Comparison of ENCODE assay signal across 9 mouse cellular contexts in genomic region chr7:88097715-88098114, GRCm38 (mm10).
DNase-seq lines count a peak whose midpoint lies in the region; ATAC-seq lines count a peak whose summit lies in the region.
"Had no signal": no experiment of that assay in that cellular context is flagged by ENCODE, and none has a peak within 500 bp of the region (broad histone marks: within the 10 kb centered on the region; RNA-seq: fewer than 3 reads in every experiment).

No protein-coding gene starts in this region.

- no peaks in the 10 kb centered on the region for H3K4me1 ChIP-seq in hindbrain, embryonic 10.5 days (replicated peaks)
- H3K4me1 ChIP-seq in hindbrain, embryonic 13.5 days (replicated peaks), result no peaks in the 10 kb centered on the region
- H3K4me1 ChIP-seq in intestine, embryonic 15.5 days (replicated peaks), result no peaks in the 10 kb centered on the region
- no peaks in the 10 kb centered on the region for H3K4me1 ChIP-seq in limb, embryonic 10.5 days
- H3K4me1 ChIP-seq in stomach, embryonic 14.5 days (ENCODE audit: control insufficient read depth, insufficient read depth, low read length), result no peaks in the 10 kb centered on the region

- DNase-seq in hindbrain, embryonic 10.5 days (ENCODE audit: low spot score), result peak; percentile 58
- DNase-seq in cerebellum, adult 9-10 months, result peak; percentile 5
- peak; percentile 37 to 38 for DNase-seq in frontal cortex, postnatal 25 days (ENCODE audit: low spot score in 2 of 2)
- peak; percentile 63 for DNase-seq in limb, embryonic 10.5 days (ENCODE audit: low spot score)
- DNase-seq in naive thymus-derived CD4-positive, alpha-beta T cell, adult 2 months (ENCODE audit: low read depth), result peak; percentile 75

- H3K9me3 ChIP-seq in hindbrain, embryonic 10.5 days, result no peaks in the 10 kb centered on the region
- H3K9me3 ChIP-seq in hindbrain, embryonic 13.5 days, result no peaks in the 10 kb centered on the region
- no peaks in the 10 kb centered on the region for H3K9me3 ChIP-seq in intestine, embryonic 15.5 days
- H3K9me3 ChIP-seq in limb, embryonic 10.5 days (replicated peaks), result no peaks in the 10 kb centered on the region
- H3K9me3 ChIP-seq in stomach, embryonic 14.5 days (ENCODE audit: control insufficient read depth, low read depth, low read length), result no peaks in the 10 kb centered on the region
- H3K9me3 ChIP-seq: megakaryocyte, embryonic 14.5 days had no signal

- no peaks in the 10 kb centered on the region for H3K36me3 ChIP-seq in hindbrain, embryonic 10.5 days
- no peaks in the 10 kb centered on the region for H3K36me3 ChIP-seq in hindbrain, embryonic 13.5 days
- H3K36me3 ChIP-seq in intestine, embryonic 15.5 days, result no peaks in the 10 kb centered on the region
- no peaks in the 10 kb centered on the region for H3K36me3 ChIP-seq in limb, embryonic 10.5 days
- H3K36me3 ChIP-seq in stomach, embryonic 14.5 days (ENCODE audit: control insufficient read depth, insufficient read depth, low read length), result no peaks in the 10 kb centered on the region

- ATAC-seq in hindbrain, embryonic 13.5 days (ENCODE audit: low FRiP score), result no peak
- peak; percentile 67 for ATAC-seq in intestine, embryonic 15.5 days
- 0 out of 2 replicates have a peak, but pooled peaks have one; percentile 56 for ATAC-seq in stomach, embryonic 14.5 days (ENCODE audit: insufficient number of reproducible peaks, insufficient read depth, low FRiP score, low read depth)

- no peak overlapping the region for H3K27ac ChIP-seq in hindbrain, embryonic 10.5 days
- H3K27ac ChIP-seq in hindbrain, embryonic 13.5 days, result no peak overlapping the region
- H3K27ac ChIP-seq in intestine, embryonic 15.5 days, result no peak overlapping the region
- H3K27ac ChIP-seq in limb, embryonic 10.5 days, result no peak overlapping the region
- no peak overlapping the region for H3K27ac ChIP-seq in stomach, embryonic 14.5 days (ENCODE audit: low read length)

- H3K9ac ChIP-seq in hindbrain, embryonic 13.5 days, result no peak overlapping the region
- H3K9ac ChIP-seq in intestine, embryonic 15.5 days, result no peak overlapping the region
- no peak overlapping the region for H3K9ac ChIP-seq in stomach, embryonic 14.5 days (replicated peaks; ENCODE audit: low read depth, low read length)

- no peak overlapping the region for H3K4me2 ChIP-seq in hindbrain, embryonic 13.5 days
- no peak overlapping the region for H3K4me2 ChIP-seq in intestine, embryonic 15.5 days (replicated peaks)
- no peak overlapping the region for H3K4me2 ChIP-seq in stomach, embryonic 14.5 days (replicated peaks; ENCODE audit: low read depth, low read length)

- 15% methylated on average over 1 of the region's 1 CpGs for WGBS in hindbrain, embryonic 10.5 days
- 16% methylated on average over 1 of the region's 1 CpGs for WGBS in hindbrain, embryonic 13.5 days
- 5% methylated on average over 1 of the region's 1 CpGs for WGBS in intestine, embryonic 15.5 days
- whole genome bisulfite sequencing in limb, embryonic 10.5 days, result 6% methylated on average over 1 of the region's 1 CpGs
- WGBS in stomach, embryonic 14.5 days, result 9% methylated on average over 1 of the region's 1 CpGs

- no peak overlapping the region for H3K4me3 ChIP-seq in hindbrain, embryonic 10.5 days
- H3K4me3 ChIP-seq in hindbrain, embryonic 13.5 days, result no peak overlapping the region
- H3K4me3 ChIP-seq in intestine, embryonic 15.5 days (replicated peaks), result no peak overlapping the region
- no peak overlapping the region for H3K4me3 ChIP-seq in limb, embryonic 10.5 days
- no peak overlapping the region for H3K4me3 ChIP-seq in stomach, embryonic 14.5 days (ENCODE audit: low read depth, low read length)
- H3K4me3 ChIP-seq: megakaryocyte, embryonic 14.5 days had no signal

- no peaks in the 10 kb centered on the region for H3K27me3 ChIP-seq in hindbrain, embryonic 10.5 days (ENCODE audit: insufficient read depth, poor library complexity, severe bottlenecking)
- H3K27me3 ChIP-seq in hindbrain, embryonic 13.5 days, result no peaks in the 10 kb centered on the region
- no peaks in the 10 kb centered on the region for H3K27me3 ChIP-seq in intestine, embryonic 15.5 days (replicated peaks)
- no peaks in the 10 kb centered on the region for H3K27me3 ChIP-seq in limb, embryonic 10.5 days (ENCODE audit: low read depth, poor library complexity, severe bottlenecking)
- H3K27me3 ChIP-seq in stomach, embryonic 14.5 days (ENCODE audit: control insufficient read depth, insufficient read depth, low read length), result no peaks in the 10 kb centered on the region
- H3K27me3 ChIP-seq: megakaryocyte, embryonic 14.5 days had no signal

Comparison
In these comparisons a context has a peak if more than half of its experiments do, and no peak if none do; other contexts are left out.
1. DNase-seq: peak in every context shown above with its lines; median percentile 75 in naive thymus-derived CD4-positive, alpha-beta T cell, adult 2 months; 63 in limb, embryonic 10.5 days; 58 in hindbrain, embryonic 10.5 days; 38 in frontal cortex, postnatal 25 days; 5 in cerebellum, adult 9-10 months.